Mouse (Mus musculus) urinary bladder, postnatal 0 days (tissue): ENCODE measurements around the gene Olfr979. TPM values are rescaled to one million over a fixed set of nuclear protein-coding genes. Genes with fewer than 3 reads are reported as not detected.

Source experiments
- polyA plus RNA-seq: library from polyadenylated mRNA; unstranded; fragments of >200 nt; fragmentation: Nextera tagmentation; extraction: Ambion mirVana; gene quantifications from 2 replicates; pipeline ENCODE4 v1.2.1, GENCODE M21; 2015

Gene Olfr979
- polyA plus RNA-seq: not detected in 2 replicates

GRCm38 (mm10) chr9:40003365-40003764 is at the start of gene Olfr979:
TSS of gene Olfr979 (minus strand) at chr9:40003465.

GRCm38 (mm10) chr9:40021164-40021563 is 17.9 kb upstream of the Olfr979 start, which contains the start of gene Olfr981:
TSS of gene Olfr981 (plus strand) at chr9:40021464.

GRCm38 (mm10) chr9:40009482-40009881 is 6.2 kb upstream of the Olfr979 start, which contains the start of gene Olfr980:
TSS of gene Olfr980 (minus strand) at chr9:40009582.

GRCm38 (mm10) chr9:39991813-39992212 is 11.5 kb downstream of the Olfr979 start, which contains the start of gene Olfr978:
TSS of gene Olfr978 (plus strand) at chr9:39992113.

GRCm38 (mm10) chr9:39961033-39961432 is 42.2 kb downstream of the Olfr979 start, which contains the start of gene Olfr976:
TSS of gene Olfr976 (minus strand) at chr9:39961133.

GRCm38 (mm10) chr9:39951946-39952345 is 51.3 kb downstream of the Olfr979 start, which contains the start of gene Olfr975:
TSS of gene Olfr975 (minus strand) at chr9:39952046.

Other genes starting within 250 kb of the Olfr979 start
- gene Olfr968, start 220.2 kb downstream of the Olfr979 start, polyA plus RNA-seq: not detected in 2 replicates
- not detected in 2 replicates for gene Olfr969, start 212.5 kb downstream of the Olfr979 start, polyA plus RNA-seq
- gene Olfr970, start 194.6 kb downstream of the Olfr979 start, polyA plus RNA-seq: not detected in 2 replicates
- not detected in 2 replicates for gene Olfr971, start 166.6 kb downstream of the Olfr979 start, polyA plus RNA-seq
- gene Olfr972, start 137.0 kb downstream of the Olfr979 start, polyA plus RNA-seq: not detected in 2 replicates
- not detected in 2 replicates for gene Olfr229, start 96.1 kb downstream of the Olfr979 start, polyA plus RNA-seq
- not detected in 2 replicates for gene Olfr974, start 66.0 kb downstream of the Olfr979 start, polyA plus RNA-seq
- not detected in 2 replicates for gene Olfr975, start 51.4 kb downstream of the Olfr979 start, polyA plus RNA-seq
- gene Olfr976, start 42.3 kb downstream of the Olfr979 start, polyA plus RNA-seq: not detected in 2 replicates
- gene Olfr978, start 11.4 kb downstream of the Olfr979 start, polyA plus RNA-seq: not detected in 2 replicates
- gene Olfr980, start 6.1 kb upstream of the Olfr979 start, polyA plus RNA-seq: not detected in 2 replicates
- not detected in 2 replicates for gene Olfr981, start 18.0 kb upstream of the Olfr979 start, polyA plus RNA-seq
- not detected in 2 replicates for gene Olfr982, start 70.4 kb upstream of the Olfr979 start, polyA plus RNA-seq
- not detected in 2 replicates for gene Olfr983, start 90.1 kb upstream of the Olfr979 start, polyA plus RNA-seq
- gene Olfr984, start 110.7 kb upstream of the Olfr979 start, polyA plus RNA-seq: not detected in 2 replicates
- not detected in 2 replicates for gene Olfr985, start 126.7 kb upstream of the Olfr979 start, polyA plus RNA-seq
- not detected in 2 replicates for gene Tmem225, start 144.7 kb upstream of the Olfr979 start, polyA plus RNA-seq
- not detected in 2 replicates for gene Olfr986, start 177.5 kb upstream of the Olfr979 start, polyA plus RNA-seq
- gene Zfp202, start 188.9 kb upstream of the Olfr979 start, polyA plus RNA-seq: 2.4 and 2.5 TPM in 2 replicates